Mouse (Mus musculus): ENCODE measurements around the gene Zcchc18.

DNA sequence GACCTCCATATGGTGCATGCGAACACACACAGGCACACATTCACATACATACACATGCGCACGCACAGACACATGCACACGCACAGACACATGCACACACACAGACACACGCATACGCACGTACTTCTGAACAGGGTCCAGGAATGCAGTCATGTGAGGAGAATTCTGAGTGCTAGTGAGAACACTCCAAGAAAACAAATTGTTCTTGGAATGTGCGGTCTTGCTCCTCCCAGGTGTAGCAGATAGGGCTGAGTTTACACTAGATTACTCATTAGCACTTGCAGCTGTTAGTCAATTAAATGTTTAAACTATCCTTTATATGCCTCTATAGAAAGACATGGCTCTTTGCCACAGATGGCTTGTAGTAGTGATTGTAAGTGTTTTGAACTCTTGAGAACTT is 38.0 kb downstream of the Zcchc18 start:
- TF ChIP-seq CTCF (IDR thresholded peaks at IDR 0.05; ENCODE audit: low read depth) (no peak), EP300 (IDR thresholded peaks at IDR 0.05; ENCODE audit: low read depth) (no peak)

All from liver, postnatal 0 days (tissue).